Mouse (Mus musculus): Measurements from ENCODE around the gene Irf2.

GRCm38 (mm10) chr8:46896704-46897103 lies 157.2 kb downstream of the Irf2 start:
- TF ChIP-seq CTCF (IDR thresholded peaks at IDR 0.05; ENCODE audit: low read depth) (no peak), EP300 (optimal IDR thresholded peaks at IDR 0.05) (no peak)
